8 mouse cellular contexts compared by ENCODE assay signal in the genomic region with DNA sequence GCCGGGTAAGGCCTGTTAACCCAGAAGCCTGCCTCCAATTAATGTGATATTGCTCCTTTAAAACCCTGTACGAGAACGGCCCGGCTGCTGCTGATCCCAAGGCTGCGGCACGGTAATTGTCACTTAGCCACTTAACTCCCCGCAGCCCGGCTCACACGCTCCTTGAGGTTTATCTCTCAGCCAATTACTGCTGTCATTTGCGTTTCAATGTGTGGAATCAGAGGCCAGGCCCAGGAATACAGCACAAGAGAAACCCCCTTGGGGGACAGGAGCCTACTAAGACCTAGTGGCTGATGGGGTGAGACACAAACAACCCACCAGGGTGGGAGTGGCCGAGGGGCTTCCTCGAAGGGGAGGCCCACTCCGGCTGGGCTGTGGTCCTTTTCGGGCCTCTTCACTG.
A peak's percentile ranks its signal among the peaks of the same experiment; 100 is the strongest.
DNase-seq lines count a peak whose midpoint lies in the region; ATAC-seq and TF ChIP-seq lines count a peak whose summit lies in the region.

No protein-coding gene starts in this region.

- peak overlapping the region; percentile 17; the same call in 1 of the 2 replicates for H3K4me3 ChIP-seq in forebrain, embryonic 15.5 days
- H3K4me3 ChIP-seq in limb, embryonic 12.5 days (replicated peaks) = peak overlapping the region; percentile 11; the same call in 1 of the 2 replicates

- peak overlapping the region; percentile 85 for H3K27ac ChIP-seq in forebrain, embryonic 15.5 days (replicated peaks)
- H3K27ac ChIP-seq in limb, embryonic 12.5 days = peak overlapping the region; percentile 95

- H3K9me3 ChIP-seq in forebrain, embryonic 15.5 days = no peaks in the 10 kb centered on the region
- no peaks in the 10 kb centered on the region for H3K9me3 ChIP-seq in limb, embryonic 12.5 days

- no peak for TF ChIP-seq CTCF in brain, embryonic 14.5 days (IDR thresholded peaks at IDR 0.05; ENCODE audit: borderline replicate concordance, extremely low read depth, insufficient read depth, insufficient read length)

- peak; percentile 31 for DNase-seq in cerebellum, adult 11 months
- DNase-seq in brain, embryonic 14.5 days (ENCODE audit: low read depth) = peak; percentile 95
- peak; percentile 37 for DNase-seq in retina, postnatal 7 days (ENCODE audit: low read depth, low spot score)
- DNase-seq in right cerebral cortex, postnatal 36 days (ENCODE audit: low spot score in 2 of 2) = no peak
- DNase-seq in yolk sac, embryonic 10.5 days (ENCODE audit: low spot score) = no peak

- peaks cover 43% of the 10 kb centered on the region for H3K4me1 ChIP-seq in forebrain, embryonic 15.5 days
- peaks cover 40% of the 10 kb centered on the region for H3K4me1 ChIP-seq in limb, embryonic 12.5 days (replicated peaks)

- H3K36me3 ChIP-seq in forebrain, embryonic 15.5 days = no peaks in the 10 kb centered on the region
- no peaks in the 10 kb centered on the region for H3K36me3 ChIP-seq in limb, embryonic 12.5 days

- peak overlapping the region; percentile 39 for H3K4me2 ChIP-seq in forebrain, embryonic 15.5 days (replicated peaks)
- H3K4me2 ChIP-seq in limb, embryonic 12.5 days = peak overlapping the region; percentile 62

- H3K9ac ChIP-seq in forebrain, embryonic 15.5 days (replicated peaks) = peak overlapping the region; percentile 32; the same call in 1 of the 2 replicates
- H3K9ac ChIP-seq in limb, embryonic 12.5 days (replicated peaks) = peak overlapping the region; percentile 42; the same call in 1 of the 2 replicates

- no peak for ATAC-seq in cerebellum, adult (ENCODE audit: insufficient number of reproducible peaks, low FRiP score, low TSS enrichment)
- peak; percentile 9 for ATAC-seq in forebrain, embryonic 15.5 days (replicated peaks)
- no peak for ATAC-seq in limb, embryonic 12.5 days (ENCODE audit: insufficient number of reproducible peaks, insufficient read depth, low FRiP score, low TSS enrichment, low read depth)

- TF ChIP-seq POLR2A in brain, embryonic 14.5 days (IDR thresholded peaks at IDR 0.05; ENCODE audit: borderline replicate concordance, extremely low read depth, insufficient read depth, insufficient read length, poor library complexity, severe bottlenecking) = no peak

- 2% methylated on average over 14 of the region's 14 CpGs for WGBS in forebrain, embryonic 15.5 days
- 2% methylated on average over 14 of the region's 14 CpGs for WGBS in limb, embryonic 12.5 days

- no peaks in the 10 kb centered on the region for H3K27me3 ChIP-seq in forebrain, embryonic 15.5 days
- no peaks in the 10 kb centered on the region for H3K27me3 ChIP-seq in limb, embryonic 12.5 days

Comparison
In these comparisons a context has a peak if more than half of its experiments do, and no peak if none do; other contexts are left out.
1. DNase-seq: peak in cerebellum, adult 11 months (single experiment), brain, embryonic 14.5 days (single experiment) and retina, postnatal 7 days (single experiment); none in right cerebral cortex, postnatal 36 days (0 of 2) and yolk sac, embryonic 10.5 days (single experiment).